Mouse (Mus musculus) monocyte, adult 5-6 weeks (primary cell): ENCODE results near the gene Kcnip2. TPM values are rescaled to one million over a fixed set of nuclear protein-coding genes. Genes with fewer than 3 reads are reported as not detected.

Experiments used
- ATAC-seq: fragments of 153-309, 156-312 bp; replicated peaks from 2 replicates; pipeline ENCODE4 v1.8.0; 2017; ENCODE audit warnings: mild to moderate bottlenecking; ENCODE audit not compliant: low TSS enrichment, insufficient number of reproducible peaks, severe bottlenecking, poor library complexity, low FRiP score
- total RNA-seq: library from RNA; stranded (forward); fragments of 200-1000, 200-491, 200-594 nt; gene quantifications from 3 replicates; pipeline ENCODE4 v1.2.3, GENCODE M21; 2017

Kcnip2 gene
- total RNA-seq, 1 experiment from 2014 or later, result not detected

GRCm38 (mm10) chr19:45785470-45785869 lies 30.4 kb downstream of the Kcnip2 start:
- no peak for ATAC-seq

GRCm38 (mm10) chr19:45783933-45784576 lies 31.8 kb downstream of the Kcnip2 start:
- ATAC-seq, result no peak

- ATAC-seq, result peak; percentile 96
Measured at GRCm38 (mm10) chr19:45783181-45783932, 32.5 kb downstream of the Kcnip2 start, which contains the start of gene Mgea5. TSS of gene Mgea5 (minus strand) at chr19:45783837.

- ATAC-seq, result peak; percentile 21; the same call in 1 of the 2 replicates
Measured at GRCm38 (mm10) chr19:45782315-45783001, 33.4 kb downstream of the Kcnip2 start.

GRCm38 (mm10) chr19:45781676-45782075 lies 34.2 kb downstream of the Kcnip2 start:
- ATAC-seq, result no peak

- no peak for ATAC-seq
Measured at GRCm38 (mm10) chr19:45780350-45780915, 35.4 kb downstream of the Kcnip2 start.

- no peak for ATAC-seq
Measured at GRCm38 (mm10) chr19:45775486-45775885, 40.4 kb downstream of the Kcnip2 start.

- no peak for ATAC-seq
Measured at GRCm38 (mm10) chr19:45771501-45771900, 44.4 kb downstream of the Kcnip2 start.

GRCm38 (mm10) chr19:45760810-45761209 lies 55.1 kb downstream of the Kcnip2 start:
- no peak for ATAC-seq

- no peak for ATAC-seq
Measured at GRCm38 (mm10) chr19:45758671-45759070, 57.2 kb downstream of the Kcnip2 start.

GRCm38 (mm10) chr19:45753551-45753950 lies 62.3 kb downstream of the Kcnip2 start:
- no peak for ATAC-seq

GRCm38 (mm10) chr19:45751881-45752280 lies 64.0 kb downstream of the Kcnip2 start:
- no peak for ATAC-seq

- peak; percentile 34 for ATAC-seq
Measured at GRCm38 (mm10) chr19:45749243-45750043, 66.4 kb downstream of the Kcnip2 start, which contains the start of gene Npm3. TSS of gene Npm3 (minus strand) at chr19:45749591.

GRCm38 (mm10) chr19:45748691-45749242 lies 67.1 kb downstream of the Kcnip2 start:
- ATAC-seq, result 0 out of 2 replicates have a peak, but pooled peaks have one; percentile 4

GRCm38 (mm10) chr19:45748206-45748605 lies 67.7 kb downstream of the Kcnip2 start:
- ATAC-seq, result no peak

GRCm38 (mm10) chr19:45747028-45747867 lies 68.6 kb downstream of the Kcnip2 start:
- peak; percentile 51 for ATAC-seq
